Mouse (Mus musculus): Measurements from ENCODE around the gene Pop5.
A peak's percentile ranks its signal among the peaks of the same experiment; 100 is the strongest.

Gene Pop5

GRCm38 (mm10) chr5:115262502-115263291, 27.1 kb downstream of the Pop5 start:
- DNase-seq (ENCODE audit: extremely low spot score, low read depth, low spot score), result no peak

GRCm38 (mm10) chr5:115266340-115266739, 30.7 kb downstream of the Pop5 start:
- DNase-seq (ENCODE audit: extremely low spot score, low read depth, low spot score), result no peak

- no peak for DNase-seq (ENCODE audit: extremely low spot score, low read depth, low spot score)
These were observed 31.3 kb downstream of the Pop5 start for GRCm38 (mm10) chr5:115266787-115267468.

GRCm38 (mm10) chr5:115267469-115268045, 31.9 kb downstream of the Pop5 start:
- DNase-seq (ENCODE audit: extremely low spot score, low read depth, low spot score), result no peak

GRCm38 (mm10) chr5:115268266-115268665, 32.6 kb downstream of the Pop5 start:
- DNase-seq (ENCODE audit: extremely low spot score, low read depth, low spot score), result no peak

GRCm38 (mm10) chr5:115269969-115270368, 34.3 kb downstream of the Pop5 start:
- DNase-seq (ENCODE audit: extremely low spot score, low read depth, low spot score), result no peak

GRCm38 (mm10) chr5:115271931-115272811, 36.5 kb downstream of the Pop5 start:
- no peak for DNase-seq (ENCODE audit: extremely low spot score, low read depth, low spot score)

GRCm38 (mm10) chr5:115272812-115273548, 37.3 kb downstream of the Pop5 start, which contains the start of gene Rnf10:
Rnf10 (minus strand) TSS chr5:115272898.
- DNase-seq (ENCODE audit: extremely low spot score, low read depth, low spot score), result peak; percentile 98

- DNase-seq (ENCODE audit: extremely low spot score, low read depth, low spot score), result no peak
These were observed 38.0 kb downstream of the Pop5 start for GRCm38 (mm10) chr5:115273549-115274135.

- DNase-seq (ENCODE audit: extremely low spot score, low read depth, low spot score), result no peak
These were observed 38.7 kb downstream of the Pop5 start for GRCm38 (mm10) chr5:115274353-115274752.

- no peak for DNase-seq (ENCODE audit: extremely low spot score, low read depth, low spot score)
These were observed 39.1 kb downstream of the Pop5 start for GRCm38 (mm10) chr5:115274771-115275170.

GRCm38 (mm10) chr5:115275998-115276397, 40.4 kb downstream of the Pop5 start:
- DNase-seq (ENCODE audit: extremely low spot score, low read depth, low spot score), result no peak

GRCm38 (mm10) chr5:115278053-115278452, 42.4 kb downstream of the Pop5 start:
- DNase-seq (ENCODE audit: extremely low spot score, low read depth, low spot score), result no peak

GRCm38 (mm10) chr5:115278785-115279184, 43.1 kb downstream of the Pop5 start:
- no peak for DNase-seq (ENCODE audit: extremely low spot score, low read depth, low spot score)

- no peak for DNase-seq (ENCODE audit: extremely low spot score, low read depth, low spot score)
These were observed 43.8 kb downstream of the Pop5 start, which contains the start of gene Coq5 for GRCm38 (mm10) chr5:115279226-115280049. Coq5 (plus strand) TSS chr5:115279666.

- no peak for DNase-seq (ENCODE audit: extremely low spot score, low read depth, low spot score)
These were observed 44.5 kb downstream of the Pop5 start for GRCm38 (mm10) chr5:115280050-115280687.

GRCm38 (mm10) chr5:115284735-115285134, 49.1 kb downstream of the Pop5 start:
- DNase-seq (ENCODE audit: extremely low spot score, low read depth, low spot score), result no peak

- DNase-seq (ENCODE audit: extremely low spot score, low read depth, low spot score), result no peak
These were observed 58.5 kb downstream of the Pop5 start for GRCm38 (mm10) chr5:115294173-115294572.

All from hindlimb bud, embryonic 11.5 days (tissue).